Mouse (Mus musculus) stomach, postnatal 0 days (tissue): Measurements from ENCODE around the gene Tead4. TPM values are rescaled to one million over a fixed set of nuclear protein-coding genes. Genes with fewer than 3 reads are reported as not detected.

Experiments
- ATAC-seq: fragments of 200-750 bp; cut with Nextera tagmentation; 2 replicates; pipeline ENCODE4 v1.8.0; 2017; ENCODE audit not compliant: low FRiP score, low TSS enrichment
- DNase-seq: peaks from one replicate; pipeline ENCODE4 v3.0.0-alpha.2; 2016; ENCODE audit warnings: low spot score
- H3K27ac ChIP-seq: fragments of 300-500 bp; sonication (generic); replicated peaks from 2 replicates; pipeline ENCODE4 v1.5.1; 2014; ENCODE audit warnings: mild to moderate bottlenecking, control low read depth
- H3K27me3 ChIP-seq: fragments of 300-500 bp; sonication (generic); 2 replicates; pipeline ENCODE4 v1.6.1; 2014; ENCODE audit warnings: low read length; ENCODE audit not compliant: control insufficient read depth, insufficient read depth
- H3K36me3 ChIP-seq: fragments of 300-500 bp; sonication (generic); 2 replicates; pipeline ENCODE4 v1.6.1; 2014; ENCODE audit warnings: low read length, mixed read lengths; ENCODE audit not compliant: control insufficient read depth, insufficient read depth
- H3K4me1 ChIP-seq: fragments of 300-500 bp; sonication (generic); replicated peaks from 2 replicates; pipeline ENCODE4 v1.6.1; 2014; ENCODE audit warnings: antibody characterized with exemption; ENCODE audit not compliant: control insufficient read depth, insufficient read depth
- H3K4me2 ChIP-seq: fragments of 300-500 bp; sonication (generic); replicated peaks from 2 replicates; pipeline ENCODE4 v1.6.1; 2014; ENCODE audit warnings: low read depth, mild to moderate bottlenecking, control low read depth, moderate library complexity
- H3K4me3 ChIP-seq: fragments of 300-500 bp; sonication (generic); 2 replicates; pipeline ENCODE4 v1.5.1; 2014; ENCODE audit warnings: low read depth, low read length, control low read depth
- H3K9ac ChIP-seq: fragments of 300-500 bp; sonication (generic); 2 replicates; pipeline ENCODE4 v1.6.1; 2014; ENCODE audit warnings: mild to moderate bottlenecking, low read length, control low read depth, mixed read lengths
- H3K9me3 ChIP-seq: fragments of 300-500 bp; sonication (generic); 2 replicates; pipeline ENCODE4 v1.6.1; 2016; ENCODE audit warnings: low read length; ENCODE audit not compliant: control insufficient read depth
- CTCF ChIP-seq: IDR thresholded peaks from 2 replicates; pipeline ENCODE4 v1.5.1; 2016; ENCODE audit warnings: antibody characterized with exemption, low read depth, mild to moderate bottlenecking, moderate library complexity
- EP300 ChIP-seq: optimal IDR thresholded peaks from 2 replicates; pipeline ENCODE3; 2016; ENCODE audit warnings: antibody characterized with exemption
- WGBS: fragments of 180-500 bp; shearing (Covaris S2); extraction: QIAGEN DNeasy Blood & Tissue Kit; methylation state at CpG from one replicate; pipeline ENCODE4 v1.1.7; 2014; 5-methylcytosine and 5-hydroxymethylcytosine counted together
- polyA plus RNA-seq: library from polyadenylated mRNA; unstranded; fragments of >200 nt; fragmentation: Nextera tagmentation; extraction: Ambion mirVana; gene quantifications from 2 replicates; pipeline ENCODE4 v1.2.1, GENCODE M21; 2015

Tead4 gene
- polyA plus RNA-seq, 1 experiment from 2014 or later, result 1.5 TPM

- ATAC-seq, result no peak
Measured at GRCm38 (mm10) chr6:128253111-128253510, 47.5 kb downstream of the Tead4 start.

GRCm38 (mm10) chr6:128250596-128250995 is 50.0 kb downstream of the Tead4 start:
- no peak for TF ChIP-seq CTCF
- TF ChIP-seq EP300, result no peak
- DNase-seq (no peak), ATAC-seq (no peak)
- no peak overlapping the region for H3K4me3 ChIP-seq
- H3K9ac ChIP-seq, result no peak overlapping the region
- no peak overlapping the region for H3K27ac ChIP-seq
- H3K9me3 ChIP-seq, result no peaks in the 10 kb centered on the region
- WGBS, result 75% methylated on average over 5 of the region's 5 CpGs
- no peaks in the 10 kb centered on the region for H3K36me3 ChIP-seq
- H3K4me1 ChIP-seq, result no peaks in the 10 kb centered on the region
- no peak overlapping the region for H3K4me2 ChIP-seq
- no peaks in the 10 kb centered on the region for H3K27me3 ChIP-seq

More at GRCm38 (mm10) chr6:128253111-128253510, 47.5 kb downstream of the Tead4 start:
- H3K9me3 ChIP-seq, result no peaks in the 10 kb centered on the region
- H3K4me2 ChIP-seq, result no peak overlapping the region
- TF ChIP-seq CTCF (no peak), EP300 (no peak)
- H3K36me3 ChIP-seq, result no peaks in the 10 kb centered on the region
- H3K9ac ChIP-seq, result no peak overlapping the region
- H3K27me3 ChIP-seq, result no peaks in the 10 kb centered on the region
- no peak overlapping the region for H3K27ac ChIP-seq
- 88% methylated on average over 2 of the region's 2 CpGs for WGBS
- no peaks in the 10 kb centered on the region for H3K4me1 ChIP-seq
- H3K4me3 ChIP-seq, result no peak overlapping the region
- DNase-seq, result no peak

DNA sequence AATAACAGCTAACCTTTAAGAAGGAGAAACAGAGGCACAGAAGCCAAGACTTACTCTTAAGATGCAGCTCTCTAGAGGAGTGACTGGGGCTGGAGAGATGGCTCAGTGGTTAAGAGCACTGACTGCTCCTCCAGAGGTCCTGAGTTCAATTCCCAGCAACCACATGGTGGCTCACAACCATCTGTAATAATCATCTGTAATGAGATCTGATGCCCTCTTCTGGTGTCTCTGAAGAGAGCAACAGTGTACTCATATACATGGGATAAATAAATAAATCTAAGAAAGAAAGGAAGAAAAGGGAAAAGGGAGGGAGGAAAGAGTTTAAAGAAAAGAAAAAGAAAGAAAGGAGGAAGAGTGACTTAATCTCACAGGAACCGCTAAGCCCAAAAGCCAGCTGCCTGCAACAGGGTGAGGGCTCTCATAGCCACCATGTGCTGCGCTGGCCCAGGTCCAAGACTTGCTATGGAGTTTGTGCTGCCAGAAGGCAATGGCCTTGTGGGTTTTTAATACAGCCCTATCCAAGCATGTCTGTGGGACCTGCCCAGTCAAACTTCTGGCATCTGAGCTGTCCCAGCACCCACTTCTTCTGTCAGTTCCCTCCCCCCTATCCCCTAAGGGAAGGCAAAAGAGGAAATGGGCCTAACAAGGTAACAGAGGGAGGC is 63.4 kb downstream of the Tead4 start:
- TF ChIP-seq CTCF, result peak; percentile 33
- no peak for TF ChIP-seq EP300
- H3K27me3 ChIP-seq, result no peaks in the 10 kb centered on the region
- H3K4me1 ChIP-seq, result no peaks in the 10 kb centered on the region
- no peak overlapping the region for H3K9ac ChIP-seq
- no peaks in the 10 kb centered on the region for H3K36me3 ChIP-seq
- no peak for ATAC-seq
- no peak overlapping the region for H3K4me2 ChIP-seq
- no peak overlapping the region for H3K27ac ChIP-seq
- WGBS, result 65% methylated on average over 2 of the region's 2 CpGs
- H3K4me3 ChIP-seq, result no peak overlapping the region
- no peak for DNase-seq
- no peaks in the 10 kb centered on the region for H3K9me3 ChIP-seq

DNA sequence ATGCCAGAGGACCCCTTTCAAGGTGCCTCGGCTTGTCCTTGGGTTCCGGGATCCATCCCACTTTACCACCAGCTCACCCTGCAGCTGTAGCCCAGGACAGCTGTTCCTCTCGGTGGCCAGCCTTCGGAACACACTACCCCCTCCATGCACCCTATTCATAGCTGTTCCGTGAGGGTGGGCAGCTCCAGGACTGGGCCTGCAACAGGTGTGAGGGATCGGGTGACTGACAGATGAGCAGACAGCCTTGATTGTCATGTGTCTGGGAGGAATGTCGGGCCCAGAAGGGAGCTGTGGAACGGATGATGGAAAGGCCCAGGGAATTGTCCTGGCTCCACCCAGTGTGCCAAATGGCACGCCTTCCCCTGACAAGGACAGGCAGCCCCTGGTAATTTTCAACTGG is 64.0 kb downstream of the Tead4 start:
- ATAC-seq (no peak), DNase-seq (no peak)
- Histone ChIP-seq H3K4me1 (no peaks in the 10 kb centered on the region), H3K4me2 (no peak overlapping the region), H3K27ac (no peak overlapping the region), H3K9me3 (no peaks in the 10 kb centered on the region), H3K36me3 (no peaks in the 10 kb centered on the region), H3K9ac (no peak overlapping the region), H3K27me3 (no peaks in the 10 kb centered on the region), H3K4me3 (no peak overlapping the region)
- 70% methylated on average over 9 of the region's 9 CpGs for WGBS
- TF ChIP-seq CTCF (no peak), EP300 (no peak)

DNA sequence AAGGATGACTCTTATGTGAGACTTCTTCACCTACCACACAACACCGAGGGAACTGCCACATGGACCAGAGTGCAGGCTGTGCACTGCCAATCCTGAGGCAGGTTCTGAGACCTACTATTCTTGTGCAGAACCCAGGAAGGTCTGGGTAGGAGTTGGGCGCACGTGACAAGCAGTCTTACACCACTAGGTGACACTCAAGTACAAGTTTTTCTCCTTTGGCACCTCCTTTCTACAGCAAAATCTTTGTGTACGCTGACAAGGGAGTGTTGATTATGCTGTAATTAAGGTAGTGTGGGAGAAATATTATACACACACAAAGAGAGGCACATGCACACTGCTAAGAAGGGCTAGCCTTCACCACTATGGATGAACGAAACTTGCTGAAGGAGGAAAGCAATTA is 66.4 kb downstream of the Tead4 start:
- DNase-seq (peak; percentile 50), ATAC-seq (peak; percentile 60)
- Histone ChIP-seq H3K9me3 (no peaks in the 10 kb centered on the region), H3K27me3 (no peaks in the 10 kb centered on the region), H3K4me2 (no peak overlapping the region), H3K9ac (no peak overlapping the region), H3K27ac (no peak overlapping the region), H3K36me3 (no peaks in the 10 kb centered on the region), H3K4me1 (no peaks in the 10 kb centered on the region), H3K4me3 (no peak overlapping the region)
- 24% methylated on average over 5 of the region's 5 CpGs for WGBS
- TF ChIP-seq EP300, result no peak
- TF ChIP-seq CTCF, result peak; percentile 87

DNA sequence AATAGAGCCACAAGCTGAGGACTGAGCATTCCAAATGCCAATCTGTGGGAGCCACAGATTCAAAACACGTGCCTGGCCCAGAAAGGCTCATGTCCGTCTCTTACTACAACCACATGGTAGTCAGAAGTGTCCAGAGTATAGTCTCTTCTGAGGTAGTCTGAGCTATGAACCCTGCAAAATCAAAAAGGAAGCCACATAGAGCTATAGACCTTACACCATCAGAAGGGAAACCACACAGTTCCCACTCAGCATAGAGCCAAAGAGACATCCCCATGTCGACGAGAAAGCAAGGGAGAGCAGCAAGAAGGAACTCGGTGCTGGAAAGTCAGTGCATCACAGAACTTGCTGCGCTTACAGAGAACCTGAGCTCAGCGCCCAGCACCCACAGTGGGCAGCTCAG is 68.4 kb downstream of the Tead4 start:
- no peak overlapping the region for H3K27ac ChIP-seq
- H3K36me3 ChIP-seq, result no peaks in the 10 kb centered on the region
- TF ChIP-seq EP300, result no peak
- no peak for TF ChIP-seq CTCF
- DNase-seq (no peak), ATAC-seq (no peak)
- no peaks in the 10 kb centered on the region for H3K9me3 ChIP-seq
- WGBS, result 67% methylated on average over 7 of the region's 7 CpGs
- no peaks in the 10 kb centered on the region for H3K4me1 ChIP-seq
- H3K9ac ChIP-seq, result no peak overlapping the region
- H3K4me3 ChIP-seq, result no peak overlapping the region
- H3K4me2 ChIP-seq, result no peak overlapping the region
- H3K27me3 ChIP-seq, result no peaks in the 10 kb centered on the region
